Mouse (Mus musculus) CH12.LX (cell line): Measurements from ENCODE around the gene Fam19a5. TPM values are rescaled to one million over a fixed set of nuclear protein-coding genes. Genes with fewer than 3 reads are reported as not detected.

ENCODE experiments used
- DNase-seq: peaks from one replicate; pipeline ENCODE4 v3.0.0-alpha.2; 2013; ENCODE audit errors: extremely low read depth
- H3K27ac ChIP-seq: 2 replicates; pipeline ENCODE4 v1.5.1; 2012; ENCODE audit warnings: low read depth, mild to moderate bottlenecking, control low read depth, moderate library complexity; ENCODE audit not compliant: insufficient read depth
- H3K27me3 ChIP-seq: replicated peaks from 2 replicates; pipeline ENCODE3; 2012; ENCODE audit warnings: inconsistent platforms
- H3K36me3 ChIP-seq, 2 experiments: replicated peaks in 1 of 2; 2 replicates each; pipeline versions ENCODE3 to v1.6.1; 2012; ENCODE audit warnings: inconsistent platforms in 1 of 2, low read length in 1 of 2, mild to moderate bottlenecking in 1 of 2, mixed read lengths in 1 of 2, moderate library complexity in 1 of 2; ENCODE audit not compliant: control insufficient read depth in 1 of 2, insufficient read depth in 1 of 2
- H3K4me1 ChIP-seq, 2 experiments: 2 replicates each; pipeline ENCODE4 v1.6.1; 2012; ENCODE audit warnings: inconsistent platforms in 1 of 2, moderate library complexity in 1 of 2; ENCODE audit not compliant: insufficient read depth in 2 of 2, control insufficient read depth in 1 of 2
- H3K4me2 ChIP-seq: 2 replicates; pipeline ENCODE4 v1.6.1; 2012; ENCODE audit warnings: low read depth, mild to moderate bottlenecking, control low read depth; ENCODE audit not compliant: poor library complexity, insufficient read depth, severe bottlenecking
- H3K4me3 ChIP-seq, 3 experiments: fragments of 150-350 bp in 1 of 3; sonication (generic) in 1 of 3; replicated peaks in 1 of 3; 2 replicates each; pipeline versions ENCODE3 to v1.5.1; 2011 to 2012; ENCODE audit warnings: low read depth in 2 of 3, low read length in 2 of 3, mild to moderate bottlenecking in 2 of 3, moderate library complexity in 2 of 3, control low read depth in 1 of 3, improper control_type of control experiment in 1 of 3, inconsistent platforms in 1 of 3, mixed read lengths in 1 of 3; ENCODE audit not compliant: poor library complexity in 1 of 3
- H3K79me2 ChIP-seq: replicated peaks from 2 replicates; pipeline ENCODE4 v1.6.1; 2012; ENCODE audit warnings: mild to moderate bottlenecking, moderate library complexity; ENCODE audit not compliant: control insufficient read depth, poor library complexity, insufficient read depth, severe bottlenecking; ENCODE audit errors: extremely low read depth
- H3K9ac ChIP-seq: 2 replicates; pipeline ENCODE4 v1.6.1; 2012; ENCODE audit warnings: low read depth, mild to moderate bottlenecking, control low read depth, moderate library complexity; ENCODE audit not compliant: insufficient read depth
- H3K9me3 ChIP-seq: replicated peaks from 2 replicates; pipeline ENCODE3; 2012; ENCODE audit warnings: low read length, inconsistent platforms, mixed read lengths
- BHLHE40 ChIP-seq: IDR thresholded peaks from 2 replicates; pipeline ENCODE4 v1.6.1; 2011; ENCODE audit warnings: mild to moderate bottlenecking, low read depth, low read length, improper control_type of control experiment
- CTCF ChIP-seq, 2 experiments: IDR thresholded peaks in 1 of 2; conservative IDR thresholded peaks in 1 of 2; 2 replicates each; pipeline ENCODE4 v1.5.1; 2011 to 2012; ENCODE audit warnings: low read depth in 2 of 2, low read length in 2 of 2, improper control_type of control experiment in 1 of 2, inconsistent platforms in 1 of 2, mild to moderate bottlenecking in 1 of 2, moderate library complexity in 1 of 2
- E2F4 ChIP-seq: IDR thresholded peaks from 2 replicates; pipeline ENCODE4 v1.6.1; 2011; ENCODE audit warnings: low read depth, low read length, improper control_type of control experiment; ENCODE audit not compliant: insufficient replicate concordance
- EP300 ChIP-seq: IDR thresholded peaks from 2 replicates; pipeline ENCODE4 v1.6.1; 2011; ENCODE audit warnings: low read length, improper control_type of control experiment
- ETS1 ChIP-seq: conservative IDR thresholded peaks from 2 replicates; pipeline ENCODE4 v1.6.1; 2012; ENCODE audit warnings: low read depth, mild to moderate bottlenecking, inconsistent platforms, low read length, improper control_type of control experiment, moderate library complexity
- GABPA ChIP-seq: IDR thresholded peaks from 2 replicates; pipeline ENCODE4 v1.6.1; 2012; ENCODE audit warnings: low read depth, low read length, improper control_type of control experiment, inconsistent platforms; ENCODE audit not compliant: insufficient replicate concordance
- IRF4 ChIP-seq: IDR thresholded peaks from 2 replicates; pipeline ENCODE4 v1.6.1; 2014; ENCODE audit warnings: low read depth, mild to moderate bottlenecking, inconsistent platforms, low read length, improper control_type of control experiment
- JUND ChIP-seq: conservative IDR thresholded peaks from 2 replicates; pipeline ENCODE4 v1.6.1; 2011; ENCODE audit warnings: low read depth, low read length, improper control_type of control experiment
- MAFK ChIP-seq: IDR thresholded peaks from 2 replicates; pipeline ENCODE4 v1.6.1; 2011; ENCODE audit warnings: low read length, improper control_type of control experiment; ENCODE audit not compliant: insufficient replicate concordance
- MAX ChIP-seq: IDR thresholded peaks from 2 replicates; pipeline ENCODE4 v1.6.1; 2011; ENCODE audit warnings: low read length, improper control_type of control experiment
- MEF2A ChIP-seq: IDR thresholded peaks from 2 replicates; pipeline ENCODE4 v1.6.1; 2014; ENCODE audit warnings: low read depth, mild to moderate bottlenecking, inconsistent platforms, low read length, improper control_type of control experiment, borderline replicate concordance
- MXI1 ChIP-seq: IDR thresholded peaks from 2 replicates; pipeline ENCODE4 v1.6.1; 2011; ENCODE audit warnings: mild to moderate bottlenecking, low read depth, low read length, improper control_type of control experiment
- NELFE ChIP-seq: IDR thresholded peaks from 2 replicates; pipeline ENCODE4 v1.6.1; 2011; ENCODE audit warnings: low read depth, low read length, improper control_type of control experiment
- NRF1 ChIP-seq: IDR thresholded peaks from 2 replicates; pipeline ENCODE4 v1.6.1; 2014; ENCODE audit warnings: low read depth, mild to moderate bottlenecking, inconsistent platforms, low read length, improper control_type of control experiment, moderate library complexity
- POLR2AphosphoS2 ChIP-seq: IDR thresholded peaks from 2 replicates; pipeline ENCODE4 v1.6.1; 2011; ENCODE audit warnings: low read depth, low read length, improper control_type of control experiment
- RAD21 ChIP-seq: IDR thresholded peaks from 2 replicates; pipeline ENCODE4 v1.6.1; 2011; ENCODE audit warnings: low read depth, mild to moderate bottlenecking, low read length, improper control_type of control experiment, moderate library complexity
- SIN3A ChIP-seq: IDR thresholded peaks from 2 replicates; pipeline ENCODE4 v1.6.1; 2012; ENCODE audit warnings: low read length, improper control_type of control experiment, inconsistent platforms
- SMC3 ChIP-seq: IDR thresholded peaks from 2 replicates; pipeline ENCODE4 v1.6.1; 2011; ENCODE audit warnings: low read depth, low read length, improper control_type of control experiment
- TCF12 ChIP-seq: IDR thresholded peaks from 2 replicates; pipeline ENCODE4 v1.6.1; 2014; ENCODE audit warnings: low read depth, mild to moderate bottlenecking, inconsistent platforms, low read length, improper control_type of control experiment
- USF1 ChIP-seq: IDR thresholded peaks from 2 replicates; pipeline ENCODE4 v1.6.1; 2014; ENCODE audit warnings: low read depth, mild to moderate bottlenecking, inconsistent platforms, low read length, improper control_type of control experiment
- ZC3H11A ChIP-seq: IDR thresholded peaks from 2 replicates; pipeline ENCODE4 v1.6.1; 2012; ENCODE audit warnings: low read depth, mild to moderate bottlenecking, inconsistent platforms, low read length, improper control_type of control experiment
- ZKSCAN1 ChIP-seq: IDR thresholded peaks from 2 replicates; pipeline ENCODE4 v1.6.1; 2012; ENCODE audit warnings: low read depth, inconsistent platforms, low read length, improper control_type of control experiment, borderline replicate concordance
- ZMIZ1 ChIP-seq: IDR thresholded peaks from 2 replicates; pipeline ENCODE4 v1.6.1; 2012; ENCODE audit warnings: low read depth, mild to moderate bottlenecking, inconsistent platforms, low read length, improper control_type of control experiment
- dilution Hi-C: fragments of 300-500 bp; cut with MboI; formaldehyde crosslinking; loops from 2 replicates; pipeline ENCODE4 v1.14.3; 2020; ENCODE audit warnings: low sequenced_read_pairs; ENCODE audit not compliant: extremely low pct_unique_long_range_greater_than_20kb, extremely low pct_ligation_motif_present
- in situ Hi-C: fragments of 300-500 bp; cut with MboI; formaldehyde crosslinking; loops from 3 replicates; pipeline ENCODE4 v1.14.3; 2019; ENCODE audit warnings: low sequenced_read_pairs, low pct_ligation_motif_present, low pct_unique_long_range_greater_than_20kb, mixed read lengths
- polyA plus RNA-seq: library from polyadenylated mRNA; unstranded; fragments of >175 nt; gene quantifications from 2 replicates; pipeline ENCODE4 v1.2.1, GENCODE M21; 2012; ENCODE audit warnings: low read depth; ENCODE audit not compliant: insufficient read length
- total RNA-seq, 2 experiments: library from RNA; depleted of rRNA; stranded (reverse); fragments of 300-350 nt in 1 of 2; fragments of >200 nt in 1 of 2; gene quantifications; 2 replicates each; pipeline ENCODE4 v1.2.3; 2012 to 2014

The Fam19a5 gene
- total and polyA plus RNA-seq, 3 experiments, result not detected

DNA sequence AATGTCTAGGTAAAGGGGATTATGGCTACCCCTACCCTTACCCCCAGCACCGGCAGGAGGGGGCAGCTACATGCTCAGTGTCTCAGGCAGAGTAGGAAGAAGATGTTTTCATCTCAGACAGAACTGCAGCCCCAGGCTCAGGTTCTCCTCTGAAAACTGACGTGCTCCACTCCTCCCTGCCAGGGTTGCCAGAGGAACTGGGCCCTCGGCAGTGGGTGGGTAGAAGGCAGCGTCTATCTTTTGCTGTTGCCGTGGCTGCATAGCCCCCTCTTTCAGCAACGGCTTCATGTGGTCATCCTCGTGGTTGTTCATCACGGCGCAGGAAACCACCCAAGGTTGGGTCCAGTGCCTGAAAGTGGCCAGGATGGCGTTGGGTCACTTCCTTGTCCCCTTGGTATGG is 62.6 kb downstream of the Fam19a5 start:
- no peak overlapping the region for H3K4me3 ChIP-seq
- in situ Hi-C loops (no loop called here), dilution Hi-C loops (no loop called here)
- no peak overlapping the region for H3K9ac ChIP-seq
- H3K36me3 ChIP-seq, result no peaks in the 10 kb centered on the region
- H3K4me2 ChIP-seq, result no peak overlapping the region
- no peak overlapping the region for H3K27ac ChIP-seq
- H3K79me2 ChIP-seq, result no peaks in the 10 kb centered on the region
- H3K27me3 ChIP-seq, result no peaks in the 10 kb centered on the region
- no peak for DNase-seq
- peaks cover 95% of the 10 kb centered on the region for H3K9me3 ChIP-seq
- H3K4me1 ChIP-seq, result no peaks in the 10 kb centered on the region
- no peak for TF ChIP-seq TCF12
- no peak for TF ChIP-seq ETS1
- no peak for TF ChIP-seq ZKSCAN1
- TF ChIP-seq EP300, result no peak
- TF ChIP-seq ZMIZ1, result no peak
- TF ChIP-seq, all 38 proteins: peak for 0

DNA sequence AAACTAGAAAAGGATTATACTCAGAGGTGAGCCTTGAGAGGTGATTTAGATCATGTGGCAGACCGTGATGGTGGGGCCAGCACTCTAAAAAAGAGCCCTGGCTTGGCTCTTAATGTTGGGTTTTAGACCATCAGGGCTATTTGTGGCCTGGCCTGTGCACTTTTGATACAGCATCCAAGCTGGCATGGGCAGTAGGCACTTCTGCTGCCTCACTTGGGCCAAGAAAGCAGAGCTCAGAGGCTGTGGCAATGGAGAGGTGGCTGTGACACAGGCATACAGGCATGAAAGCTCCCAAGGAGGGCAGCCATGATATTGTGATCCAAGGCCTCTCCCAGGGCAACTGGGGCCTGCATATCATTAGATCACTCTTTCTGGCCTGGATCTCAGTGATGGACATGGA is 65.1 kb downstream of the Fam19a5 start:
- H3K9ac ChIP-seq, result no peak overlapping the region
- in situ Hi-C loops (no loop called here), dilution Hi-C loops (no loop called here)
- no peaks in the 10 kb centered on the region for H3K79me2 ChIP-seq
- H3K4me1 ChIP-seq, result no peaks in the 10 kb centered on the region
- H3K27ac ChIP-seq, result no peak overlapping the region
- H3K9me3 ChIP-seq, result peaks cover 96% of the 10 kb centered on the region
- DNase-seq, result no peak
- no peaks in the 10 kb centered on the region for H3K27me3 ChIP-seq
- H3K4me2 ChIP-seq, result no peak overlapping the region
- no peak for TF ChIP-seq USF1
- TF ChIP-seq SMC3, result no peak
- no peak for TF ChIP-seq MAFK
- TF ChIP-seq MEF2A, result no peak
- TF ChIP-seq BHLHE40, result no peak
- no peak for TF ChIP-seq ZC3H11A
- TF ChIP-seq EP300, result no peak
- no peak for TF ChIP-seq E2F4
- TF ChIP-seq RAD21, result no peak
- TF ChIP-seq MXI1, result no peak
- no peak for TF ChIP-seq MAX
- TF ChIP-seq JUND, result no peak
- TF ChIP-seq POLR2AphosphoS2, result no peak
- TF ChIP-seq GABPA, result no peak
- TF ChIP-seq IRF4, result no peak
- no peak for TF ChIP-seq NELFE
- TF ChIP-seq SIN3A, result no peak
- no peak for TF ChIP-seq NRF1
- TF ChIP-seq ZMIZ1, result no peak
- no peak for TF ChIP-seq CTCF (conservative IDR thresholded peaks at IDR 0.05 in 1 of 2, IDR thresholded peaks at IDR 0.05 in 1 of 2; ENCODE audit: low read depth in 2 of 2, low read length in 2 of 2)
- H3K4me3 ChIP-seq, result no peak overlapping the region
- no peaks in the 10 kb centered on the region for H3K36me3 ChIP-seq
